Mouse (Mus musculus) lung, postnatal 0 days (tissue): ENCODE measurements at regions not wholly inside any gene's neighbourhood (a gene's known extent, or its start where the extent isn't known, plus 50 kb on each side); places are given as distances from the start of the nearest gene placed in this dataset.

Source experiments
- CTCF ChIP-seq: IDR thresholded peaks from 2 replicates; pipeline ENCODE4 v1.5.1; 2016; ENCODE audit warnings: antibody characterized with exemption, mild to moderate bottlenecking
- EP300 ChIP-seq: IDR thresholded peaks from 2 replicates; pipeline ENCODE4 v1.6.1; 2016; ENCODE audit warnings: antibody characterized with exemption, mild to moderate bottlenecking, control low read depth

DNA sequence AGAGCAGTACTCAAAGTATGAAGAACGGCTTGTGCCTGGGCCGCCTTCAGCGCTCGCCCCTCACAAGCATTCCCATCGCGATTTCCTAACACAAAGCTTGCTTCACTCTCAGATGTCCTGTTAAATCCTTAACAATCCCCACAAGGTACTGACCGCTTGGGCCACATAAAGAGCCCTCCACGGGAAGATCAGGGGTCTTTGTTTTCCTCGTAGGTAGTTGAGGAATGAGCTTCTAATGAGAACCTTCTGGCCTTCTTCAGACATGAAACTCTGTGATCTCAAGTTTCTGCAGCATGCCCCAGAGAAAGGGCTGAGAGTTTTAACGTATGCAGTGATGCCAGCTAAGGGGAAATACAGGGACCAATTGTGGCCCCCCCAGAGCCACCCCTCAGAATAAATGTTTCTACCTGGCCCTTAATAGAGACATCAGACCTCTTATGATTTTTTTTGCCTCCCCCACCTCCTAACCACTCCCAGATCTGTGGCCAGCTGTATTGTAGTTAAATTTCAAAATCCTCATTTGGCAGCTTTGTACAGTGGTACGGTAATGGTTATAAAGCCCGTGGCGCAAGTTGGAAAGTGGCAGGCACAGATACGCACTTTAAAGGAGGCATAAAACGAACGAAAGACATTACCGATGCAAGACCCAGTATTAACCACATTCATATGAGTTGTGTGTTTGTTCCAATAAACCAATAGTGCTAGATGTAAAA is 618.6 kb downstream of the Epha4 start:
- TF ChIP-seq CTCF (no peak), EP300 (no peak)
